Mouse (Mus musculus) urinary bladder, postnatal 25 days (tissue): ENCODE measurements around the gene Traip.

Source experiments
- DNase-seq: peaks from one replicate; pipeline ENCODE4 v3.0.0; 2022; ENCODE audit warnings: low spot score

Traip gene

DNA sequence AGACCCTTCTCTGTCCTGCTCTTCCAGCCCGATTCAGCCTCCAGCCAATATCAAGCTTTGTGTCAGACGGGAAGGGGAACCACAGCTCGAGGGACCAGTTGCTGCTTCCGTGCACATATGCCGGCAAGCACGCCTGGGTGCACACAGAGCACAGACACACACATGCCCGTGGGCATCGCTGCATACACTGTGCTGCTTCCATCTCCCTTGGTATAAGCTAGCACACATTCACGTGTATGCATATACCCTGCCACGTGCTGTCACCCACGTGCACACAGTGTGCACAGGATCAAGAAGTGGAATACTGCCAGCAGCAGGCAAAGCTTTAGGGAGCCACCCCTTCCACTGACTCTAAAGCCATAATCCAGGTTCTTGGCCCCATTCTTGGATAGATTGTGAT is 15.8 kb upstream of the Traip start:
- DNase-seq = no peak

DNA sequence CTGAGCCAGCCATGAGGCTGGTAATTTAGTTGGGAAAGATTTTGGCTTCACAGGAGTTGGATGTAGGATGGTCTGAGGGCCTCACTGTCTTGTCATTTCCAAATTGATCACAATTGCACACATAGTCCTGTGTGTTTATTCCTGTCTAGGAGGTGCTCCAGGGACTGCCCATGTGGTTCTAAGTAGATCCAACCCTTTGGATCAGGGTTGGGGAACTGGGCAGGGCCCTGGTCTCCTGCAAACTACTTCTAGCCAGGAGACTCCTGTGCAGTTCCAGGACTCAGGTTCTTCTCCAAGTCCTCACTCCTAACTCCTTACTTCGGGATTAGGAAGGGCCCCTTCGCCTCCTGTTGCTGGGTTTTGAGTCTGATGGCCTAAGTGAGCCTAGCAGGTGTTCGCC is 14.6 kb upstream of the Traip start, which contains the start of gene Camkv:
Gene Camkv (plus strand): TSS at position 301 of the 400 bp plus-strand sequence.
- DNase-seq = no peak

DNA sequence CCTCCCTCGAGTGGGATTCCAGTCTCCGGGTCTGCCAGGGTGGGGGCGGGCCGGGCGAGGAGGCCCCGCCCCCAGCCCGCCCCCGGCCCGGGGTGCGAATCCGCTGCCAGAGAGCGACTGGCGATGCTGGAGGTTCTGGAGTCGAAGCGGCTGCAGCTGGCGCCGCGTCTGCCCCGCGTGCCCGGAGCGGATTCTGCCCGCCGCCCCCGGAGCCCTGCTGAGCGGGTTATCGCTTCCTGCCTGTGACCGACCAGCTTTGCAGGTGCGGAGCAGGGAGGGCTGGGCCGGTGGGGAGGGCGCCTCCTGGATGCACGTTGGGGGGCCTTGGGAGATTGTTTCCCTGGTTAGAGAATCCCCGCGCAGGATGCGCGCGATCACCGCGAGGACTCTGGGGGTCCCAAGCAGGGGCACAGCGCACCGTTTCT is 14.1 kb upstream of the Traip start:
- no peak for DNase-seq

DNA sequence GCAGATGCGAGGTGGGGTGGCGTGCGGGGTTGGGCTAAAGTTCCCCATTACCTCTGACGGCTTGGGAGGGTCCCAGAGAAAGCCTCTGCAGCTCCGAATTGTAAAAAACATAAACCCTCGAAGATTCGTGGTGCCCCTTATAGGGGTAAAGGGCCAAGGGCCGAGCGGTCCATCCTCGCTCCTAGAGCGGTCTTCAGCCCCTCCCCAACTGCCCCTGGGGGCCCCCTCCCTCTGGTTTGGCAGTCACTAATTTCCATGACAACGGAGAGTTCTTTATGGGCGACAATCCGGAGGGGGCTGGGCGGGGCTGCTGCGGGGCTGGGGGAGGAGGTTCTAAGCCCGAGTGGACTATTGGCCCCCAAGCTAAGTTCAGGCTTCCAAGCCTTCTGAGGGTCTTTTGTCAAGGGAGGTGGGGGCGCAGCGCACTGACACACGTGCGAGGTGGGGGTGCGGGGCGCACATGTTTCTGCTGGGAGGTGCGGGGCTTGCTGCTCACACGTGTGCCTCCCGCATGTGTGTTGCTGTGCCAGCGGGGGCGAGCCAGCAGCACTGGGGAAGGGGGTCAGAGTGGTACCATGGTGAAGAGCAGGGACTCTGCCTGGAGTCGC is 13.6 kb upstream of the Traip start:
- no peak for DNase-seq

GRCm38 (mm10) chr9:107936831-107937230 is 13.1 kb upstream of the Traip start:
- DNase-seq = no peak

DNA sequence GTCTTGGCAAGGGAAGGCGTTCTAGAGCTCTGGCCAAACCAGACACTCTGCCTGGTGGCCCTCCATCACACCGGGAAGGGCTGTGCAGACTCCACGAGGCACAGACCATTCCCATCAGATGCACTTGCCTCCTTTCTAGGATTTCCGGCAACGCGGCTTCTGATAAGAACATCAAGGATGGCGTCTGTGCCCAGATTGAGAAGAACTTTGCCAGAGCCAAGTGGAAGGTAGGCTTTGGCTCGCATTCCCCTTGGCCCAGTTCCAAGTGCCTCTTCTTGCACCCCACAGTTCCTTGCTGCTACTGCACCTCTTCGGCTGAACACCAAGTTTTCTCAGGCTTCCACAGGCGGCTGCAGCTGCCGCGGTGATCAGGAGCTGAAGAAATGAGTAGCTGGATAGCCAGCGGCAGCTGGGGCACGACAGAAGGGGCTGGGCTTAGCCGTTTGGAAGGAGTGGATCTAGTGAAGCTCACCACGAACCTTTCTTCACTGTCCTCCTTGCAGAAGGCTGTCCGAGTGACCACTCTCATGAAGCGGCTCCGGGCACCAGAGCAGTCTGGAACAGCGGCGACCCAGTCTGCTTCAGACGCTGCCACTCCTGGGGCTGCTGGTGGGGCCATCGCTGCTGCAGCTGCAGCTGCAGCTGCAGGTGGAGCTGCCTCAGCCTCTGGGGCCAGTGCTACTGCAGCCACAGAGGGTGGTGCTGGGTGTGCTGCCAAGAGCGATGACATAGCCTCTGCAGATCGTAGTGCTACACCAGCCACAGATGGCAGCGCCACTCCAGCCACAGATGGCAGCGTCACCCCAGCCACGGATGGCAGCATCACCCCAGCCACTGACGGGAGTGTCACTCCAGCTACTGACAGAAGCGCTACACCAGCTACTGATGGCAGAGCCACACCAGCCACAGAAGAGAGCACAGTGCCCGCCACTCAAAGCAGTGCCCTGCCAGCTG is 2.4 kb upstream of the Traip start:
- no peak for DNase-seq

GRCm38 (mm10) chr9:107949184-107949921 is 583 bp upstream of the Traip start:
- DNase-seq = no peak

DNA sequence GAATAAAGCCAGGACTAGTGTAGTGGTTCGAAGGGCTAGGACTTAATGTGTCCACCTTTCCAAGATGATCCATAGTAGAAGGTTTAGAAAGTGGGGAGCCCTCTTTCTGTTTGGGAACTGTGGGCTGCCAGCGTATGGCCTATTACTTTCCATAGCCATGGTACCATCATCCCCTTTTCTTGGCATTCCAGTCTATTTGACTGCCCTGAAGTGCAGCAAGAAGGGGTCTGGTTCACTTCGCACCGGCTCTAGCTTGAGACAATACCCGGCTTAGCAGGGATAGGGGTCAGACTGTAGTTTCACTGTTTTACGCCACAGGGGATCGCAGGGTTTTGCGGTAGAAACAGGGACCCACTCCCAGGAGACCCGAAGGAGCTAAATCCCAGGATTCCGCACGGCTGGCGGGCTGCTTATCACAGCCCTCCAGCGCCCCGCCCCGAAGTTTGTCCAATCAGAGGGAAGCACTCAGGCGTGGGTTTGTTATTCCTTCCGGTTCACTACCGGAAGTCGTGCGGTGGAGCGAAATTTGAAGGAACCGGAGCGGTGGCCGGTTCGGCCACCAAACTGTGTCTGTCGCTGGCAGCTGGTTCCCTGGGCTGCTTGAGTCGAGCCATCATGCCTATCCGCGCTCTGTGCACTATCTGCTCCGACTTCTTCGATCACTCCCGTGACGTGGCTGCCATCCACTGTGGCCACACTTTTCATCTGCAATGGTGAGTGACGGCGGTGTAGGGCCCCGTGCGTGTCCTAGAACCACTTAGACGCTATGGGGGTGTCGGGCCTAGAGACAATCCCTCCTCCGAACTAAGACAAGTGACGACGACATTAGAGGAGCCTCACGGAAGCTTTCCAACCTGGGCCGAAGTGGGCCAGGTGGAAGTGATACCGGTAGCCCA is 772 bp downstream of the Traip start:
- DNase-seq = peak; percentile 91

DNA sequence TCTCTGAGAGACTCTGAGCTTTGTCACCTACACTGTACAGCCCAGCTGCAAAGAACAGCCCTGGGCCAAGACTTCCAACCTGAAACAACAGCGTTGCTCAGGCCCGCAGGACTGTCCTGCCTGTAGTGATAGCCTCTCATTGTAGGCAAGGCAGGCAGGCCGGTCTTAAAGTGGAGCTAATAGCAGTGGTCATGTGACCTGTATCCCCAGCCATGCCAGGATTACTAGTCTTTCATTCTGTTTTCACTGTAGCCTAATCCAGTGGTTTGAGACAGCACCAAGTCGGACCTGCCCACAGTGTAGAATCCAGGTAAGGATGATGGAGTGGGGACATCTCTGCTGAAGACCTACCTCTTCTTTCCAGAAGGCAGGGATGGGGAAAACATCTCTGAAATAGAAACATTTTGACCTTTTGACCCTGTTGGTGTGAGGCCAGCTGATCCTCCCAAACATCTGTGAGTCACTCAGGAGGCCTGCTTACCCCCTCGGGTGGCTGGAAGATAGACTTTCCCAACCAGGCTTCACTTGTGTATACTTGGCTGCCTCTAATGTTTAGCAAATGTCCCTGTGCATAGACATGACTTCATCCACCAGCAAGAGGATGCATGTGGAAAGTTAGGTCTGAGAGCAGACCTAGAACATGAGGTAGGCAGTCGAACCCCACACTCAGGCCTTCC is 5.8 kb downstream of the Traip start:
- DNase-seq = no peak

DNA sequence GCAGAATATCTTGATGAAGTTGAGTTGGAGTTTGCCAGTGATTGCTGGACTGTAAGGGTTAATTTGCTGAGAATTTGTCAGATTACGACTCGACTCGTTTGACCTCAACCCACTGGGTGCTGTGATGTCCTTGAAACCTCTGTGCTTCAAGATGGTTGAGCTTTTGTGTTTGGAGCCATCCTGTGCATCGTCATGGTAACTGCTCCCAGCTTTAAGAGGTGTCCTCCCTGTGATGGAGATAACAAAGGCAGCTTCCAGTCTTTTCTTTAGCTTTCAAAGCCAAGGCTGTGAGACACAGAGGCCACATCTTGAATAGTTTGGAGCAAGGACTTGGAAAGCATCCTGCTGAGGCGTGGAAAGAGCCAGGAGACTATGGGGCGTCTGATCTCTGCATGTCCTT is 7.2 kb downstream of the Traip start:
- no peak for DNase-seq

DNA sequence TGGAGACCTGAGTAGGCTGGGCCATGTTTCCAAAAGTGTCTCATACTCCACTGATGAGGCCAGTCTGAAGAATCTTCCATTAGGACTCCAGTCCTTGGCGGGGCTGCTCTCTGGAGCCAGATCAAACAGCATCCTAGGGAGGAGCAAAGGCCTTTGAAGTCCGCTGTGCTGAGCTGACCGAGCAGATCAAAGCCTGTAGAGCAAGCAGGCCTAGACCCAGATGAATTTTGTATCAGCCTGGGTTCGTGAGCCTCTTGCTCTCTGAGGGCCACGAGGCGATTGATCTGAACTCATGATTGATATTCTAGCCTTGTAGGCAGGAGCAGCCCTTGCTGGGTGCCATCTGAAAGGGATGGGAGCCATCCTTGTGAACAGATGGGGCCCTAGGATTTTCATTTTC is 10.0 kb downstream of the Traip start:
- DNase-seq = no peak

- no peak for DNase-seq
Observed at GRCm38 (mm10) chr9:107960928-107961327, 11.0 kb downstream of the Traip start.

- DNase-seq = no peak
Observed at GRCm38 (mm10) chr9:107961351-107961762, 11.4 kb downstream of the Traip start.

- no peak for DNase-seq
Observed at GRCm38 (mm10) chr9:107961881-107962280, 11.9 kb downstream of the Traip start.

DNA sequence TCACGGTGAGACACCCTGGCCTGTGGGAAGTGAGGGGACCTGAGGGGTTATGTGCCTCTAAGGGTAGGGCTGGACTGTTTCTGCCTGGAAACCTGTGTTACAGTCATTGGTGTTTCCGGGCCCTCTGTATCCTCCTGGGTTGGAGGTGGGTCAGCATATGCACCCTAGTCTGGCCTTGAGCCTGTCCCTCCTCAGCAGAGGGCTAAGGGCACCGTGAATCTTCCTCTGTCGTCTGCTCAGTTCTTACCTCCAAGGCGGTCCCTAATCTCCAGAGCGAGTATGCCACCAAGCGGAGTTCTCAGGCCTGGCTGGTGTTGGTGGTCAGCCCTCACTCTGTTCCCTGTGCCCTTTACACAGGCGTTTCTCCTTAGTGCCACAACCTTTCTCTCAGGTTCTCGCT is 13.0 kb downstream of the Traip start:
- DNase-seq = no peak

DNA sequence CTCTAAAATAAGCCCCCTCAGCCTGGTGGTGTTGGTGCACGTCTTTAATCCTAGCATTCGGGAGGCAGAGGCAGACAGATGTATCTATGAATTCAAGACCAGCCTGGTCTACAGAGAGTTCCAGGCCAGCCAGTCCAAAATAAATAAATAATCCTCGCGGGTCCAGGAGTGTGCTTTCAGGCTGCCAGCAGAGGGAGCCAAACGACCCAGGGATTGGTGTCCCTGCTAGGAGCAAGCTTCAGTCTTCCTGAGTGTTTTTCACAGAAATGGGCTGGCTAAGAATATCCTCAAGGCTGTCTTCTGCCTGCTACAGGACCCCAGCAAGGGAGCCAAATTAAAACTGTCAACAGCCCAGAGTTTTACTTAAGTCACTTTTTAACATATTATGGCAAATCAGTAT is 13.8 kb downstream of the Traip start:
- DNase-seq = peak; percentile 72

DNA sequence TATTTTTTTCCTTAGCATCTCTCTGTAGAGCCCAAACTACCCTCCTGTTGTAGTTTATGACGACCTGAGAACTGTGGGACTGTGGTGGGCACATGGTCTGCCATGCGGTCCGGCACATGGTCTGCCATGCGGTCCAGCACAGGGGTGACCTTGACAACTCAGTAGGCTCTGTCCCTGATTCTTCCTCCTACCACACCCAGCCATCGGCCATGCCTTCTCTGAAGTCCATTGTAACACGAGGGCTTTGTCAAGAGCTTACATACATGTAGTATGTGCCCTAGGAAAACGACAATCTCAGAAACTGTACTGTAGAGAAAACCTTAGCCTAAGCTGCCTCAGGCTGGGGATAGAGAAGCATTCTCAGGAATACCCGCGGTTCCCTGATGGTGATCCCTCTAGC is 14.7 kb downstream of the Traip start:
- no peak for DNase-seq

DNA sequence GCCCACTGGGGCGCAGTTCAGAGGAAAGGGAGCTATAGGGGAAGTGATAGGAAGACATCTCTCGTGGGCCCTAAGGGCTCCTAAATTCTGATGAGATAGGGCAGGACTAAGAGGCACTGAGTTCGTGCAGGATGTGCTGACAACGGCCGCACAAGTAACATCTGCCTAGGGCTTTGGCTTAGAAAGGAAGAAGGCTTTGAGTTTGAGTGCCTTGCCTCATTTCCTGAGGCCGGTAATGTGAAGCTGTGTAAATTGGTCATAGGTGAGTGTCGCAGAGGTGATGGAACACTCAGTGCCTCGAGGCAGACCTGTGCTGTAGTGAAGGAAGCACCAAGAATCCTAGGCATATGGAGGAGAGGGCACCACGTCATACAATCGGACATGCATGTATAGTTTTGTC is 16.7 kb downstream of the Traip start:
- DNase-seq = no peak

GRCm38 (mm10) chr9:107967437-107967836 is 17.5 kb downstream of the Traip start:
- DNase-seq = no peak

- DNase-seq = no peak
Observed at GRCm38 (mm10) chr9:107968531-107968930, 18.6 kb downstream of the Traip start.

- DNase-seq = no peak
Observed at GRCm38 (mm10) chr9:107970311-107970710, 20.4 kb downstream of the Traip start.
